Mouse (Mus musculus): Measurements from ENCODE around the gene Trim2. TPM values are rescaled to one million over a fixed set of nuclear protein-coding genes. Genes with fewer than 3 reads are reported as not detected.
A peak's percentile ranks its signal among the peaks of the same experiment; 100 is the strongest.

Trim2 gene
- polyA plus RNA-seq, 1 experiment from 2014 or later, result 24.9 TPM

- ATAC-seq (ENCODE audit: low read depth), result no peak
- 97% methylated on average over 4 of the region's 4 CpGs for WGBS
Measured at GRCm38 (mm10) chr3:84241098-84241497, 65.6 kb downstream of the Trim2 start.

GRCm38 (mm10) chr3:84235420-84236304 lies 71.0 kb downstream of the Trim2 start:
- ATAC-seq (ENCODE audit: low read depth), result no peak
- no peak overlapping the region for H3K4me3 ChIP-seq (ENCODE audit: low read depth, low read length)
- H3K9me3 ChIP-seq (ENCODE audit: control insufficient read depth, low read length), result no peaks in the 10 kb centered on the region
- WGBS, result 53% methylated on average over 10 of the region's 10 CpGs
- H3K4me2 ChIP-seq (ENCODE audit: low read depth, low read length), result no peak overlapping the region
- no peaks in the 10 kb centered on the region for H3K36me3 ChIP-seq (ENCODE audit: control insufficient read depth, insufficient read depth, low read length)
- H3K27ac ChIP-seq (replicated peaks; ENCODE audit: low read depth, low read length), result no peak overlapping the region
- H3K9ac ChIP-seq (ENCODE audit: low read depth, low read length), result no peak overlapping the region
- H3K27me3 ChIP-seq (replicated peaks; ENCODE audit: control insufficient read depth, insufficient read depth, low read length), result no peaks in the 10 kb centered on the region
- no peak for DNase-seq (ENCODE audit: low spot score)
- H3K4me1 ChIP-seq (ENCODE audit: control insufficient read depth, insufficient read depth, low read length), result 0 out of 2 replicates have a peak, but pooled peaks cover 3% of the 10 kb centered on the region

More at GRCm38 (mm10) chr3:84241098-84241497, 65.6 kb downstream of the Trim2 start:
- Histone ChIP-seq H3K36me3 (ENCODE audit: control insufficient read depth, insufficient read depth, low read length) (no peaks in the 10 kb centered on the region), H3K4me1 (ENCODE audit: control insufficient read depth, insufficient read depth, low read length) (no peaks in the 10 kb centered on the region), H3K9ac (ENCODE audit: low read depth, low read length) (no peak overlapping the region), H3K27me3 (replicated peaks; ENCODE audit: control insufficient read depth, insufficient read depth, low read length) (no peaks in the 10 kb centered on the region), H3K4me2 (ENCODE audit: low read depth, low read length) (no peak overlapping the region), H3K4me3 (ENCODE audit: low read depth, low read length) (no peak overlapping the region), H3K27ac (replicated peaks; ENCODE audit: low read depth, low read length) (no peak overlapping the region), H3K9me3 (ENCODE audit: control insufficient read depth, low read length) (no peaks in the 10 kb centered on the region)
- DNase-seq (ENCODE audit: low spot score), result no peak

GRCm38 (mm10) chr3:84234562-84234961 lies 72.1 kb downstream of the Trim2 start:
- H3K36me3 ChIP-seq (ENCODE audit: control insufficient read depth, insufficient read depth, low read length), result no peaks in the 10 kb centered on the region
- no peak overlapping the region for H3K27ac ChIP-seq (replicated peaks; ENCODE audit: low read depth, low read length)
- H3K9me3 ChIP-seq (ENCODE audit: control insufficient read depth, low read length), result no peaks in the 10 kb centered on the region
- H3K27me3 ChIP-seq (replicated peaks; ENCODE audit: control insufficient read depth, insufficient read depth, low read length), result no peaks in the 10 kb centered on the region
- no peak for DNase-seq (ENCODE audit: low spot score)
- 0 out of 2 replicates have a peak, but pooled peaks cover 3% of the 10 kb centered on the region for H3K4me1 ChIP-seq (ENCODE audit: control insufficient read depth, insufficient read depth, low read length)
- no peak overlapping the region for H3K4me2 ChIP-seq (ENCODE audit: low read depth, low read length)
- no peak overlapping the region for H3K4me3 ChIP-seq (ENCODE audit: low read depth, low read length)
- WGBS, result 86% methylated on average over 4 of the region's 4 CpGs
- no peak for ATAC-seq (ENCODE audit: low read depth)
- no peak overlapping the region for H3K9ac ChIP-seq (ENCODE audit: low read depth, low read length)

- 84% methylated on average over 5 of the region's 5 CpGs for WGBS
- Histone ChIP-seq H3K27ac (replicated peaks; ENCODE audit: low read depth, low read length) (no peak overlapping the region), H3K27me3 (replicated peaks; ENCODE audit: control insufficient read depth, insufficient read depth, low read length) (no peaks in the 10 kb centered on the region), H3K36me3 (ENCODE audit: control insufficient read depth, insufficient read depth, low read length) (no peaks in the 10 kb centered on the region), H3K4me2 (ENCODE audit: low read depth, low read length) (no peak overlapping the region), H3K4me1 (ENCODE audit: control insufficient read depth, insufficient read depth, low read length) (0 out of 2 replicates have a peak, but pooled peaks cover 6% of the 10 kb centered on the region), H3K4me3 (ENCODE audit: low read depth, low read length) (no peak overlapping the region), H3K9ac (ENCODE audit: low read depth, low read length) (no peak overlapping the region), H3K9me3 (ENCODE audit: control insufficient read depth, low read length) (no peaks in the 10 kb centered on the region)
- no peak for ATAC-seq (ENCODE audit: low read depth)
- DNase-seq (ENCODE audit: low spot score), result no peak
Measured at GRCm38 (mm10) chr3:84233663-84234415, 72.8 kb downstream of the Trim2 start.

GRCm38 (mm10) chr3:84232312-84232711 lies 74.4 kb downstream of the Trim2 start:
- no peak overlapping the region for H3K9ac ChIP-seq (ENCODE audit: low read depth, low read length)
- DNase-seq (ENCODE audit: low spot score) (no peak), ATAC-seq (ENCODE audit: low read depth) (no peak)
- no peak overlapping the region for H3K4me2 ChIP-seq (ENCODE audit: low read depth, low read length)
- H3K4me3 ChIP-seq (ENCODE audit: low read depth, low read length), result no peak overlapping the region
- no peaks in the 10 kb centered on the region for H3K27me3 ChIP-seq (replicated peaks; ENCODE audit: control insufficient read depth, insufficient read depth, low read length)
- H3K9me3 ChIP-seq (ENCODE audit: control insufficient read depth, low read length), result no peaks in the 10 kb centered on the region
- H3K36me3 ChIP-seq (ENCODE audit: control insufficient read depth, insufficient read depth, low read length), result no peaks in the 10 kb centered on the region
- 90% methylated on average over 6 of the region's 6 CpGs for WGBS
- no peak overlapping the region for H3K27ac ChIP-seq (replicated peaks; ENCODE audit: low read depth, low read length)
- peaks cover 11% of the 10 kb centered on the region; the same call in 1 of the 2 replicates for H3K4me1 ChIP-seq (ENCODE audit: control insufficient read depth, insufficient read depth, low read length)

GRCm38 (mm10) chr3:84230988-84231387 lies 75.7 kb downstream of the Trim2 start:
- DNase-seq (ENCODE audit: low spot score) (no peak), ATAC-seq (ENCODE audit: low read depth) (no peak)
- Histone ChIP-seq H3K4me3 (ENCODE audit: low read depth, low read length) (no peak overlapping the region), H3K4me2 (ENCODE audit: low read depth, low read length) (no peak overlapping the region), H3K27ac (replicated peaks; ENCODE audit: low read depth, low read length) (no peak overlapping the region), H3K9ac (ENCODE audit: low read depth, low read length) (no peak overlapping the region), H3K9me3 (ENCODE audit: control insufficient read depth, low read length) (no peaks in the 10 kb centered on the region), H3K4me1 (ENCODE audit: control insufficient read depth, insufficient read depth, low read length) (peaks cover 11% of the 10 kb centered on the region; the same call in 1 of the 2 replicates), H3K36me3 (ENCODE audit: control insufficient read depth, insufficient read depth, low read length) (no peaks in the 10 kb centered on the region), H3K27me3 (replicated peaks; ENCODE audit: control insufficient read depth, insufficient read depth, low read length) (no peaks in the 10 kb centered on the region)
- WGBS, result 17% methylated on average over 3 of the region's 3 CpGs

- H3K27me3 ChIP-seq (replicated peaks; ENCODE audit: control insufficient read depth, insufficient read depth, low read length), result no peaks in the 10 kb centered on the region
- peak overlapping the region; percentile 60; the same call in 1 of the 2 replicates for H3K9ac ChIP-seq (ENCODE audit: low read depth, low read length)
- ATAC-seq (ENCODE audit: low read depth), result peak; percentile 17; the same call in 1 of the 2 replicates
- H3K9me3 ChIP-seq (ENCODE audit: control insufficient read depth, low read length), result no peaks in the 10 kb centered on the region
- H3K4me2 ChIP-seq (ENCODE audit: low read depth, low read length), result peak overlapping the region; percentile 79
- DNase-seq (ENCODE audit: low spot score), result peak; percentile 47
- 11% methylated on average over 15 of the region's 15 CpGs for WGBS
- peaks cover 11% of the 10 kb centered on the region; the same call in 1 of the 2 replicates for H3K4me1 ChIP-seq (ENCODE audit: control insufficient read depth, insufficient read depth, low read length)
- no peaks in the 10 kb centered on the region for H3K36me3 ChIP-seq (ENCODE audit: control insufficient read depth, insufficient read depth, low read length)
- H3K4me3 ChIP-seq (ENCODE audit: low read depth, low read length), result peak overlapping the region; percentile 48
- H3K27ac ChIP-seq (replicated peaks; ENCODE audit: low read depth, low read length), result peak overlapping the region; percentile 78; the same call in 1 of the 2 replicates
Measured at GRCm38 (mm10) chr3:84228911-84229310, 77.8 kb downstream of the Trim2 start.

GRCm38 (mm10) chr3:84228203-84228870 lies 78.3 kb downstream of the Trim2 start:
- no peaks in the 10 kb centered on the region for H3K36me3 ChIP-seq (ENCODE audit: control insufficient read depth, insufficient read depth, low read length)
- DNase-seq (ENCODE audit: low spot score), result peak; percentile 94
- WGBS, result under 1% methylated on average over 18 of the region's 18 CpGs
- H3K27ac ChIP-seq (replicated peaks; ENCODE audit: low read depth, low read length), result peak overlapping the region; percentile 78
- H3K4me2 ChIP-seq (ENCODE audit: low read depth, low read length), result peak overlapping the region; percentile 79
- peak overlapping the region; percentile 60 for H3K9ac ChIP-seq (ENCODE audit: low read depth, low read length)
- peaks cover 11% of the 10 kb centered on the region; the same call in 1 of the 2 replicates for H3K4me1 ChIP-seq (ENCODE audit: control insufficient read depth, insufficient read depth, low read length)
- H3K4me3 ChIP-seq (ENCODE audit: low read depth, low read length), result peak overlapping the region; percentile 48
- H3K27me3 ChIP-seq (replicated peaks; ENCODE audit: control insufficient read depth, insufficient read depth, low read length), result no peaks in the 10 kb centered on the region
- ATAC-seq (ENCODE audit: low read depth), result peak; percentile 92
- H3K9me3 ChIP-seq (ENCODE audit: control insufficient read depth, low read length), result no peaks in the 10 kb centered on the region

Measured in embryonic facial prominence, embryonic 14.5 days (tissue).